Mouse (Mus musculus) neural tube, embryonic 12.5 days (tissue): ENCODE measurements at regions not wholly inside any gene's neighbourhood (a gene's known extent, or its start where the extent isn't known, plus 50 kb on each side); places are given as distances from the start of the nearest gene placed in this dataset.
"Not testable (repeated sequence)": the region's sequence is repeated elsewhere in the genome, so short reads cannot be mapped to it uniquely, and the experiment has no call there.

Experiments
- ATAC-seq: fragments of 200-750 bp; cut with Nextera tagmentation; 2 replicates; pipeline ENCODE4 v1.8.0; 2017; ENCODE audit warnings: low read depth, mild to moderate bottlenecking, moderate TSS enrichment, moderate library complexity; ENCODE audit not compliant: low FRiP score
- H3K27ac ChIP-seq: fragments of 300-500 bp; sonication (generic); 2 replicates; pipeline ENCODE4 v1.5.1; 2016
- H3K27me3 ChIP-seq: fragments of 300-500 bp; sonication (generic); replicated peaks from 2 replicates; pipeline ENCODE4 v1.6.1; 2016; ENCODE audit warnings: mild to moderate bottlenecking
- H3K36me3 ChIP-seq: fragments of 300-500 bp; sonication (generic); 2 replicates; pipeline ENCODE4 v1.6.1; 2016; ENCODE audit warnings: mild to moderate bottlenecking
- H3K4me1 ChIP-seq: fragments of 300-500 bp; sonication (generic); 2 replicates; pipeline ENCODE4 v1.6.1; 2016
- H3K4me2 ChIP-seq: fragments of 300-500 bp; sonication (generic); replicated peaks from 2 replicates; pipeline ENCODE4 v1.6.1; 2016; ENCODE audit warnings: mild to moderate bottlenecking
- H3K4me3 ChIP-seq: fragments of 300-500 bp; sonication (generic); 2 replicates; pipeline ENCODE4 v1.5.1; 2016
- H3K9ac ChIP-seq: fragments of 300-500 bp; sonication (generic); 2 replicates; pipeline ENCODE4 v1.6.1; 2016; ENCODE audit warnings: mild to moderate bottlenecking
- H3K9me3 ChIP-seq: fragments of 300-500 bp; sonication (generic); 2 replicates; pipeline ENCODE4 v1.6.1; 2016; ENCODE audit warnings: mild to moderate bottlenecking
- WGBS: fragments of 180-500 bp; shearing (Covaris S2); methylation state at CpG from one replicate; pipeline ENCODE4 v1.1.7; 2016; 5-methylcytosine and 5-hydroxymethylcytosine counted together

DNA sequence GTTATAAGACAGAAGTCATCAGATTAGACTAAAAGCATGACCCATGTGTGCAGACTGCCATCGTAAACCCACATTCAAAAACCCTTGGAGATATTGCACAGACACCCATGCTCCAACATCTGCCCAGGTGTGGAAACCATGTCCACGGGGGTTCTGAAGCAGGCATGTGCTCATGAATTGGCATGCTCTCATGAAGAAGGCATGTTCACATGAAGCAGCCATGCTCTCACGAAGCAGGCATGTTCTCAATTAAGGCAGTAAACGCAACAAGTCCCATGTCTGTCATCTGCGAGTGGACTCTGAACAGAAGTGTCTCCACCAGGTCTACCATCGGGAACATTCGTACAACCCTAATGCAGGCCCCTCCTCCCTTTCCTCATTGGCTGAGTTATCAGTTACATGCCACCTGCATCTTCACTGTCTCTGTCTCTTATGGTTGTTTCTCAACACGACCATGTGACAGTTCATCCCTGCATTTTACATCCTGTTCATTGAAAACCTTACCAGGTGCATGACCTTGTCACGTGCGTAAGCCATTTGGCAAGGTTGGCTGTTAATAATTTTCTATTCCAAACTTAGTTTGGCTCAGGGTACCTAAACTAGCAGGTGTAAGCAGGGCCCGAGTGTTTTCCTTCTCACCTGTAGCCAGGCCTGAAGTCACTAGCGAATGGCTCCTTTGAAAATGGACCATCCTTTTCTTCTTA lies 193.4 kb downstream of the Tcp10c start:
- no peak overlapping the region for H3K4me3 ChIP-seq
- 67% methylated on average over 12 of the region's 12 CpGs for WGBS
- H3K4me1 ChIP-seq, result no peaks in the 10 kb centered on the region
- H3K27me3 ChIP-seq, result no peaks in the 10 kb centered on the region
- H3K36me3 ChIP-seq, result no peaks in the 10 kb centered on the region
- H3K9me3 ChIP-seq, result peaks cover 77% of the 10 kb centered on the region
- no peak overlapping the region for H3K4me2 ChIP-seq
- no peak for ATAC-seq
- H3K27ac ChIP-seq, result no peak overlapping the region
- H3K9ac ChIP-seq, result no peak overlapping the region

DNA sequence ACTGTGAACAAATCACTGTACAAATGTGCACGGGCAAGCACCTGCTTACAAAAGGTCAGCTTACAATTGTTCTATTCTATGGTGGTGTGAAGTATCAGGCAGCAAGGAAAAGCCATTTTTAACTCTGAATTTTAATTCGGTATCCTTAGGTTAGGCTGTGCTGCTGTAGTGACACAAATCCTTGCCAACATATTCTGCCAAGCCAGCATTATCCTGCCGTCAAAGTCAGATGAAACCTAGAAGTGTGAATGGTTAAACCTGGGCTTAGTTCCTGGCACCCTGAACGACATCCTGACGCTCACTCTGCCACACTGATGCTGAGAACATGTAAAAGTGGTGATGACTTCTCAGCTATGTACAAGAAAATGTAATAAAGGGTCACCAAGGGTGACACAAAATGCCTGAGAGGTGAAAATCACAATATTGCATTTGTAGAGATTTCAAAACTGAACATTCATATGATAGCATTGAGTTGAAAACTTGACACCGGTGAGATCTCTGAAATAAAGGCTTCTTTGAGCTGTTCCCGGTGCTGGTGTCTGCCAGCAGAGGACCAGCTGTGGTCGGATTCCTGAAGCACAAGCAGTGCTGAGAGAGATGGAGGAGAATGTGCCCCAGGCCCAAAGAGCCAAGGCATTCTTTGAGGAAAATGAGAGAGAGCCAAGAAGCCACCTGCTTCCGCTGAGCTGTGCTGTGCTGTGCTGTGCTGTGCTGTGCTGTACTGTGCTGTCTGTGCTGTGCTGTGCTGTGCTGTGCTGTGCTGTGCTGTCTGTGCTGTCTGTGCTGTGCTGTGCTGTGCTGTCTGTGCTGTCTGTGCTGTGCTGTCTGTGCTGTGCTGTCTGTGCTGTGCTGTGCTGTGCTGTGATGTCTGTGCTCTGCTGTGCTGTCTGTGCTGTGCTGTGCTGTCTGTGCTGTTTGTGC lies 195.9 kb downstream of the Tcp10c start:
- no peaks in the 10 kb centered on the region for H3K4me1 ChIP-seq
- WGBS, result 66% methylated on average over 9 of the region's 9 CpGs
- H3K27ac ChIP-seq, result no peak overlapping the region
- ATAC-seq, result peak; percentile 63
- H3K36me3 ChIP-seq, result no peaks in the 10 kb centered on the region
- H3K9me3 ChIP-seq, result peaks cover 57% of the 10 kb centered on the region
- H3K9ac ChIP-seq, result no peak overlapping the region
- H3K4me2 ChIP-seq, result no peak overlapping the region
- no peaks in the 10 kb centered on the region for H3K27me3 ChIP-seq
- no peak overlapping the region for H3K4me3 ChIP-seq

DNA sequence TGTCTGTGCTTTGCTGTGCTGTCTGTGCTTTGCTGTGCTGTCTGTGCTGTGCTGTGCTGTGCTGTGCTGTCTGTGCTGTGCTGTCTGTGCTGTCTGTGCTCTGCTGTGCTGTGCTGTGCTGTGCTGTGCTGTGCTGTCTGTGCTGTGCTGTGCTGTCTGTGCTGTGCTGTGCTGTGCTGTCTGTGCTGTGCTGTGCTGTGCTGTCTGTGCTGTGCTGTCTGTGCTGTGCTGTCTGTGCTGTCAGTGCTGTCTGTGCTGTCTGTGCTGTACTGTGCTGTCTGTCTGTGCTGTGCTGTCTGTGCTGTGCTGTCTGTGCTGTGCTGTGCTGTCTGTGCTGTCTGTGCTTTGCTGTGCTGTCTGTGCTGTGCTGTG lies 196.5 kb downstream of the Tcp10c start:
- not testable (repeated sequence) for H3K27me3 ChIP-seq, H3K36me3 ChIP-seq, H3K27ac ChIP-seq, H3K9ac ChIP-seq, H3K4me3 ChIP-seq, H3K4me2 ChIP-seq, H3K4me1 ChIP-seq
- peak; percentile 45 for ATAC-seq
- H3K9me3 ChIP-seq, result peaks cover 53% of the 10 kb centered on the region

GRCm38 (mm10) chr17:13551693-13552404 lies 197.5 kb downstream of the Tcp10c start:
- not testable (repeated sequence) for H3K4me2 ChIP-seq, H3K4me1 ChIP-seq, H3K36me3 ChIP-seq, H3K27me3 ChIP-seq, H3K27ac ChIP-seq, H3K9ac ChIP-seq
- ATAC-seq, result peak; percentile 70
- Histone ChIP-seq H3K9me3 (peaks cover 46% of the 10 kb centered on the region), H3K4me3 (peak overlapping the region; percentile 0; the same call in 1 of the 2 replicates)

- peaks cover 38% of the 10 kb centered on the region for H3K9me3 ChIP-seq
- H3K27ac ChIP-seq, H3K36me3 ChIP-seq, H3K4me1 ChIP-seq, H3K4me3 ChIP-seq, H3K9ac ChIP-seq, H3K27me3 ChIP-seq, H3K4me2 ChIP-seq: not testable (repeated sequence)
- ATAC-seq, result peak; percentile 62
These were observed 198.5 kb downstream of the Tcp10c start for GRCm38 (mm10) chr17:13552840-13553239.

GRCm38 (mm10) chr17:13555311-13556059 lies 201.1 kb downstream of the Tcp10c start:
- H3K9me3 ChIP-seq, result peaks cover 14% of the 10 kb centered on the region
- not testable (repeated sequence) for H3K4me3 ChIP-seq, H3K4me1 ChIP-seq, H3K27me3 ChIP-seq, H3K36me3 ChIP-seq, H3K27ac ChIP-seq, H3K9ac ChIP-seq, H3K4me2 ChIP-seq, ATAC-seq
- WGBS, result 46% methylated on average over 9 of the region's 9 CpGs

DNA sequence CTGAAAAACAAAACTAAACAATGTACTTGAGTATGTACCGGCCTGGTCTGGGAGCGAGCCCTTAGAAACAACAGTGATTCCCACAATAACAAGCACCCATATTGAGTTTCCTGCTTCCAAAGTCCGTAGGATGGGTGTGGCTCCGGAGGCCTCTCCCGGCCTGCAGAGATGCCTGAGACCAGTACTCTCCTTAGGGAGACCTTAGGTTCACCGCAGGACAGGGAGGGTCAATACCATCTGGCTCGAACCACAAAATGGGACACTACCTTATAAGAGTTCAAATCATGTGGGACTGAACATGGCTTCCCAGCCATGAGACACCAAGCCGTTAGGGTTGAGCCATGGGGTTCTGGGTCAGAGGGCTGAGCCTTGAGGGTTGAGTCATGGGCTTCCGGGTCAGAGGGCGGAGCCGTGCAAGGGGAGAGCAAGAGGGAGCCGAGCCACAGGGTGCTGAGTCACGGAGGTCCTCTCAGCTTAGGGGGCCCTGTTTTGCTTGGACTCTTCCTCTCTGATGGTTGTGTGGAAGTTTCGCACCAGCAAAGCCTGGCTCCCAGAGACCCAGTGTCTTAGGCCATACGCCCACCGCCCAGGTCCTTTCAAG lies 201.8 kb downstream of the Tcp10c start:
- H3K36me3 ChIP-seq, H3K4me2 ChIP-seq, H3K27me3 ChIP-seq, H3K9ac ChIP-seq, ATAC-seq, H3K4me3 ChIP-seq, H3K27ac ChIP-seq, H3K9me3 ChIP-seq, H3K4me1 ChIP-seq: not testable (repeated sequence)
- WGBS, result 86% methylated on average over 16 of the region's 16 CpGs

DNA sequence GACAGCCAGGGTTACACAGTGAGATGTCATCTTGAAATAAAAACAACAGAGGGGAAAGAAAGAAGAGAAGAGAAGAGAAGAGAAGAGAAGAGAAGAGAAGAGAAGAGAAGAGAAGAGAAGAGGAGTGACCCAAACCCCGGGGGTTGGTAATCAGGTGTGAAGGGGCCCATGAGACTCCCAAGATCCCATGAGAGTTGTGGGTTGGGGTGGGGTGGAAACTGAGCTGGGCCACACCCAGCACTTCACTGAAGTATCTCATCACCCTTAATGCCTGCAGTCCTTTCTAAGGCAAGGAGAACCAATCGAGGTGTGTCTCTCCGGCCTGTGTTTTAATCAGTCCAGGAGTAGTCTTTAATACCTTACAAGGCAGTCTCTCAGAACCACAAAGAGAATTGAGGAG lies 201.5 kb upstream of the Afdn start:
- no peak overlapping the region for H3K9ac ChIP-seq
- ATAC-seq, result no peak
- no peaks in the 10 kb centered on the region for H3K9me3 ChIP-seq
- WGBS, result 85% methylated on average over 3 of the region's 3 CpGs
- no peaks in the 10 kb centered on the region for H3K36me3 ChIP-seq
- H3K4me3 ChIP-seq, result no peak overlapping the region
- H3K4me2 ChIP-seq, result no peak overlapping the region
- H3K27me3 ChIP-seq, result no peaks in the 10 kb centered on the region
- no peak overlapping the region for H3K27ac ChIP-seq
- no peaks in the 10 kb centered on the region for H3K4me1 ChIP-seq

GRCm38 (mm10) chr17:13561342-13561741 lies 199.0 kb upstream of the Afdn start:
- Histone ChIP-seq H3K9ac (no peak overlapping the region), H3K4me1 (no peaks in the 10 kb centered on the region), H3K36me3 (no peaks in the 10 kb centered on the region), H3K4me2 (no peak overlapping the region), H3K4me3 (no peak overlapping the region), H3K27me3 (no peaks in the 10 kb centered on the region), H3K9me3 (no peaks in the 10 kb centered on the region), H3K27ac (no peak overlapping the region)
- WGBS, result 85% methylated on average over 8 of the region's 8 CpGs
- ATAC-seq, result no peak

- no peak for ATAC-seq
- Histone ChIP-seq H3K27ac (no peak overlapping the region), H3K27me3 (no peaks in the 10 kb centered on the region), H3K4me2 (no peak overlapping the region), H3K4me3 (no peak overlapping the region), H3K36me3 (no peaks in the 10 kb centered on the region), H3K9ac (no peak overlapping the region), H3K4me1 (no peaks in the 10 kb centered on the region), H3K9me3 (no peaks in the 10 kb centered on the region)
- 82% methylated on average over 2 of the region's 2 CpGs for WGBS
These were observed 197.4 kb upstream of the Afdn start for GRCm38 (mm10) chr17:13562974-13563373.

DNA sequence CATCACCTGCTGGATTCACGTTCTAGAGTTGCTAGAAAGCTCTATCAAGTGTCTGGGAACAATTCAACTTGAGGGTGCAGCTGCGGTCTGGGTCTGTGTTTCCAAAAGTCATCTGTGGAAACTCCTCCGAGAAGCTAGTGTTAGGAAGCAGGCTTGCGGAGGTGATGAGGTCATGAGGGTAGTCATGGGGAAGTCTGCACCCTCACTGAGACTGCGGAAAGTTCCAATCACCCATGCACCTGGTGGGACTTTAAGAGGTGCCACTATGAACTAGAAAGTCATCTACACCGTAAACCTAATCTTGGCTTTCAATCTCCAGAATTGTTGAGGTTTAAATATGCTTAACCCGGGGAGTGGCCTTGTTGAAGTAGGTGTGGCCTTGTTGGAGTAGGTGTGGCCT lies 195.5 kb upstream of the Afdn start:
- Histone ChIP-seq H3K4me1 (no peaks in the 10 kb centered on the region), H3K36me3 (no peaks in the 10 kb centered on the region), H3K9me3 (no peaks in the 10 kb centered on the region), H3K27ac (no peak overlapping the region), H3K4me3 (no peak overlapping the region), H3K4me2 (no peak overlapping the region), H3K27me3 (no peaks in the 10 kb centered on the region), H3K9ac (no peak overlapping the region)
- 92% methylated on average over 7 of the region's 7 CpGs for WGBS
- ATAC-seq, result no peak

DNA sequence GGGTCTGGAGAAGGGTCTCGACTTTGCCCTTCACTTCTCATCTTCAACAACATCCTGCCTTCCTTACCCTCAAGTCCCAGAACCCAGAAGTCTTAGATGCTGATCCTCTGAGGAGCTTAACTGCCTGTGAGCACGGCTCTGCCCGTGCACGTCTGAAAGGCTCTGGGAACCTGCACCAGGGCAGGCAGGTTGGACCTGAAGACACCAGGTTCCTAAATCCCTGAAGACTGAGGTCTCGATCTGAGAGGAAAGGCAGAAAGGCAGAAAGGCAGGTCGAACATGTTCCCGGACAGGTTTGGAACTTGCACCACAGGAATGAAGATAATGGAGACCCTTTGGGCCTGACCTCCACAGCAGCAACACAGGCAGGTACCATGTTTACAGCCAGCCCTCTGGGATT lies 193.7 kb upstream of the Afdn start:
- Histone ChIP-seq H3K4me1 (no peaks in the 10 kb centered on the region), H3K4me3 (no peak overlapping the region), H3K36me3 (no peaks in the 10 kb centered on the region), H3K9me3 (no peaks in the 10 kb centered on the region), H3K4me2 (no peak overlapping the region), H3K27me3 (no peaks in the 10 kb centered on the region), H3K9ac (no peak overlapping the region), H3K27ac (no peak overlapping the region)
- WGBS, result 81% methylated on average over 7 of the region's 7 CpGs
- ATAC-seq, result no peak
